Mouse (Mus musculus): ENCODE data around the gene Mpp2.

DNA sequence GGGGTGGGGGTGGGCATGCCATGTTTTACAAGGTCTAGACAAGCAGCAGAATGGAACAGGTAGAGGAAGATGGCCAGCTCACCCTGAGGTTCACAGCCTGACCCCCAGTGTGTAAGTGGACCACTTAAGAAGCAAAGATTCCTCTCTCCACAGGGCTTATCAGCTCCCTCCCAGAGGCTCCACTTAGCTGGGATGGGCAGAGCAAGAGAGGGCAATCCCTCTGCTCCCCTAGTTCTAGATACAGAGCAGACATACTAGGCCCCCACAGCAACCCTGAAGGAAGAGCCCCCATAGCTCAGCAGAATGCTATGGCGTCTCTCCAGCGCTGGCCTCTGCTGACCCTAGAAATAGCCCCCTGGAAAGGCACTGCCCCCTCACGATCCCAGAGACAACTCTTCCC lies 7.4 kb upstream of the Mpp2 start:
- TF ChIP-seq GATA1 (IDR thresholded peaks at IDR 0.05; ENCODE audit: low read length): no peak
- TF ChIP-seq TAL1 (IDR thresholded peaks at IDR 0.05; ENCODE audit: low read length): no peak
